Mouse (Mus musculus): Measurements from ENCODE around the gene Galnt3.
A peak's percentile ranks its signal among the peaks of the same experiment; 100 is the strongest.

The Galnt3 gene

GRCm38 (mm10) chr2:66107864-66108514 lies 16.8 kb downstream of the Galnt3 start:
- no peak for ATAC-seq (ENCODE audit: low TSS enrichment)

GRCm38 (mm10) chr2:66103740-66104436 lies 20.9 kb downstream of the Galnt3 start:
- ATAC-seq (ENCODE audit: low TSS enrichment) = no peak

- no peak for ATAC-seq (ENCODE audit: low TSS enrichment)
These were observed 23.0 kb downstream of the Galnt3 start for GRCm38 (mm10) chr2:66101686-66102304.

- no peak for ATAC-seq (ENCODE audit: low TSS enrichment)
These were observed 24.0 kb downstream of the Galnt3 start for GRCm38 (mm10) chr2:66100671-66101351.

- ATAC-seq (ENCODE audit: low TSS enrichment) = no peak
These were observed 24.6 kb downstream of the Galnt3 start for GRCm38 (mm10) chr2:66100239-66100638.

GRCm38 (mm10) chr2:66094622-66095181 lies 30.1 kb downstream of the Galnt3 start:
- no peak for ATAC-seq (ENCODE audit: low TSS enrichment)

GRCm38 (mm10) chr2:66091296-66091695 lies 33.5 kb downstream of the Galnt3 start:
- ATAC-seq (ENCODE audit: low TSS enrichment) = no peak

- ATAC-seq (ENCODE audit: low TSS enrichment) = no peak
These were observed 42.9 kb downstream of the Galnt3 start for GRCm38 (mm10) chr2:66081876-66082275.

- no peak for ATAC-seq (ENCODE audit: low TSS enrichment)
These were observed 44.1 kb downstream of the Galnt3 start for GRCm38 (mm10) chr2:66080731-66081130.

- no peak for ATAC-seq (ENCODE audit: low TSS enrichment)
These were observed 55.3 kb downstream of the Galnt3 start for GRCm38 (mm10) chr2:66069454-66069853.

GRCm38 (mm10) chr2:66063291-66063690 lies 61.5 kb downstream of the Galnt3 start:
- peak; percentile 62 for ATAC-seq (ENCODE audit: low TSS enrichment)

GRCm38 (mm10) chr2:66044405-66045089 lies 80.2 kb downstream of the Galnt3 start:
- no peak for ATAC-seq (ENCODE audit: low TSS enrichment)

GRCm38 (mm10) chr2:66043441-66044404 lies 81.1 kb downstream of the Galnt3 start:
- no peak for ATAC-seq (ENCODE audit: low TSS enrichment)

GRCm38 (mm10) chr2:66041917-66042419 lies 82.8 kb downstream of the Galnt3 start:
- peak; percentile 95 for ATAC-seq (ENCODE audit: low TSS enrichment)

GRCm38 (mm10) chr2:66041203-66041916 lies 83.4 kb downstream of the Galnt3 start:
- ATAC-seq (ENCODE audit: low TSS enrichment) = peak; percentile 48

GRCm38 (mm10) chr2:66040611-66041010 lies 84.2 kb downstream of the Galnt3 start:
- ATAC-seq (ENCODE audit: low TSS enrichment) = no peak

- ATAC-seq (ENCODE audit: low TSS enrichment) = peak; percentile 39
These were observed 89.7 kb downstream of the Galnt3 start for GRCm38 (mm10) chr2:66034907-66035679.
